Mouse (Mus musculus) gastrocnemius, postnatal 10 days (tissue): ENCODE measurements around the gene H2-M10.6. TPM values are rescaled to one million over a fixed set of nuclear protein-coding genes. Genes with fewer than 3 reads are reported as not detected.

ENCODE experiments used
- DNase-seq: peaks from one replicate; pipeline ENCODE4 v3.0.0; 2021; ENCODE audit warnings: mixed read lengths
- total RNA-seq, 2 experiments: library from RNA; stranded (reverse); gene quantifications; 2 replicates each; pipeline ENCODE4 v1.2.3; 2021

Gene H2-M10.6
- total RNA-seq, 2 experiments from 2014 or later, result not detected

GRCm38 (mm10) chr17:36840961-36841445 lies 29.0 kb downstream of the H2-M10.6 start:
- no peak for DNase-seq

DNA sequence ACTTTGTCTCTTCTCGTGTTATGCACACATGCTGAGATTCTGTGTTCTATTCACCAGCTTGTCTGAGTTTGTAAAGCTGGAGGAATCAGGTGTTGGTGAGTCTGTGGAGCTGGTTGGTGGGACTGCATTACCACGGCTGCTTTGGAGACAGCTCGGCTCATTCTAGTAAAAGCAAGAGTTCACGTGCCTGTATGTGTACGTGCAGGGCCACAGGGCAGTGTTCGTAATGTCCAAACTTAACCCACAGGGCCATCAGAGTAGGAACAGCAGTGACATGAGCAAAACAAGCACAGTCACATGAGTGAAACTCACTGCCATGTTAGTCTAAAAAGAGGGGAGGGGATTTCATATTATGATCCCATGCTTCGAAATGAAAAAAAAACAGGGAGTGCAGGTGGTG lies 31.7 kb downstream of the H2-M10.6 start:
- no peak for DNase-seq

GRCm38 (mm10) chr17:36844286-36844719 lies 32.3 kb downstream of the H2-M10.6 start:
- no peak for DNase-seq

- no peak for DNase-seq
These were observed 32.8 kb downstream of the H2-M10.6 start for GRCm38 (mm10) chr17:36844725-36845124.

- no peak for DNase-seq
These were observed 36.9 kb downstream of the H2-M10.6 start for GRCm38 (mm10) chr17:36848911-36849310.

DNA sequence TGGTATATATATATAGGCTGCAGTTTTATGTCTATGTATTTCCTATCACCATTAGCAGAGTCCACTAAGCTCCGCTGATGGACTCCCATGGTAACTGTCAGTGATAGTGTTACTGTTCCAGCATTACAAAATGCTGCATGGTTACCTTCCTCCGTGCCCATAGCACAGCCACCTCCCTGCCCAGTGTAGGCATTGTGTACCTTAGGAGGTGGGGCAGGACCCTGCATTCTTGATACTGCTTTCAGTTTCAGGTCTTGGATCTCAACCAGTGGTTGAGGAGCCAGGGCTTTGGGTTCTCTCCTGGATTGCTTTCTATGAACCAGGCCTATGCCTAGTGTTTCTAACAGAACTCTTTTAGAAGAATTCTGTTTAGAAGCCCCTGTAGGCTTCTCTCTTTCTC lies 38.0 kb downstream of the H2-M10.6 start:
- no peak for DNase-seq

DNA sequence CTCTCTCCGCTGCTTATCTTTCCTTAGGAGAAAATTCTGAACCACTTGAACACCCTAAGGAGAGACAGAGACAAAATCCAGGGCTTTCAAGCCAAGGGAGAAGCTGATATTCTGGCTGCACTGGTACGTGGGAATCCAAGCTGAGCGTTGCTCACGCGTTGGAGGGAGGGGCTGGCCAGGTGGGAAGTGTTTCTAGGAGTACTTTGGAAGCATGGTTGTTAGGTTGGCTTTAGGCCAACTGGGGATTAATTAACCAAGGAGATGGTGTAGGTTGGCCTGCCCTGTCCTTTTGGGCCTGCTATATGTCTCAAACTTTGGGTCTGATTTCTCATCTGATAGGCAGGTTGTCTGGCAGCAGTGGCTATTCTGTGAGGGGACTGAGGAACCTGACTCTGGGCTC lies 39.2 kb downstream of the H2-M10.6 start:
- DNase-seq, result no peak

- no peak for DNase-seq
These were observed 39.7 kb downstream of the H2-M10.6 start for GRCm38 (mm10) chr17:36851627-36852026.

- DNase-seq, result no peak
These were observed 43.5 kb downstream of the H2-M10.6 start for GRCm38 (mm10) chr17:36855484-36855883.

GRCm38 (mm10) chr17:36856236-36856635 lies 44.3 kb downstream of the H2-M10.6 start:
- no peak for DNase-seq

DNA sequence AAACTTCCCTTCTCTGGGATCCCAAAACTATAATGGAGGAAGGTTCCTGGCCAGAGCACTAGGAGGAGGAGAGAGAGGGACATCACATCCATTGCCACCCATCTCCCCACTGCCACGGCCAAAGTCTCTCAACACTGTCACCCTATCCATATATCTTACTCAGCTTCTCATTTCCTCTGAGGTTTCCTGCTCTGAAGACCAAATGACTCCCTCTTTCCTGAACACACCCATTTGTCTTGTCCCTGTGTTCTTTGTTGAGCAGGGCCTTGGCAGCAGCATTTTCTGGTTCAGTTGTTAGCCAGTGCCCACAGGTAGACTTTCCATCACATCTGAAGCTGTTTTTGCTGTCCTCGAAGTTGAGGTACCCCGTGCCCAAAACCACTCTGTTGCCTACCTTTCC lies 46.2 kb downstream of the H2-M10.6 start:
- no peak for DNase-seq

DNA sequence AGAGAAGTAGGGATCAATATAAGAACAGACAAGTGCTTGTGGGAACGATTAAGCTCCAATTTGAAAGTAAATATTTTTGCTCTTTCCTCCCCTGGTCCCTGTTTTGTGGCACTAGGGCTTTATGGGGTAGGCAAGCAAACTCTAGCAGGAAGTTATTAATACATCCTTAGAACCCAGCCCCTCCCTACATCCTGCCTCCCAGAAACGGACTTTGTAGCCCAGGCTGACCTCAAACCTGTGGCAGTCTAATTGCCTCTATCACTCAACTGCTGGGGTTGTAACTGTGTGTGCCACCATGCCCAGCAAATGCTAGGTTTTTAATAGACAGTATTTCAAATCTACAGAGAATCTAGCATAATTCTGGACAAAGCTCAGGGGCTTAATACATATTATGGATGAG lies 49.7 kb downstream of the H2-M10.6 start:
- no peak for DNase-seq

Other genes with a start within 250 kb of the H2-M10.6 start
- gene H2-M9, start 169.5 kb upstream of the H2-M10.6 start, total RNA-seq, result not detected
- not detected for gene H2-M1, start 140.0 kb upstream of the H2-M10.6 start, total RNA-seq
- not detected for gene H2-M10.5, start 39.3 kb upstream of the H2-M10.6 start, total RNA-seq
- gene Trim26, start 25.0 kb downstream of the H2-M10.6 start, total RNA-seq, result 10 to 100 TPM; 15.0 to 19.2 TPM
- not detected for gene Trim15, start 55.0 kb downstream of the H2-M10.6 start, total RNA-seq
- 1 to 10 TPM in 1 of 2 experiments, not detected in 1; 1.7 TPM for gene Trim10, start 57.4 kb downstream of the H2-M10.6 start, total RNA-seq
- not detected for gene Trim40, start 78.0 kb downstream of the H2-M10.6 start, total RNA-seq
- gene Trim31, start 85.9 kb downstream of the H2-M10.6 start, total RNA-seq, result not detected
- gene Rnf39, start 130.7 kb downstream of the H2-M10.6 start, total RNA-seq, result under 1 TPM in 1 of 2 experiments, not detected in 1; 0.47 TPM
- gene Ppp1r11, start 139.6 kb downstream of the H2-M10.6 start, total RNA-seq, result 10 to 100 TPM; 62.6 to 63.5 TPM
- 10 to 100 TPM; 19.6 to 23.2 TPM for gene Znrd1, start 146.4 kb downstream of the H2-M10.6 start, total RNA-seq
- 1 to 10 TPM; 7.5 to 9.4 TPM for gene Znrd1as, start 146.4 kb downstream of the H2-M10.6 start, total RNA-seq
- gene 2410137M14Rik, start 169.1 kb downstream of the H2-M10.6 start, total RNA-seq, result not detected
- gene H2-M5, start 177.4 kb downstream of the H2-M10.6 start, total RNA-seq, result under 1 TPM in 1 of 2 experiments, not detected in 1; 0.18 TPM
- 1 to 10 TPM; 1.9 to 4.5 TPM for gene Zfp57, start 189.0 kb downstream of the H2-M10.6 start, total RNA-seq
- gene Mog, start 211.2 kb downstream of the H2-M10.6 start, total RNA-seq, result not detected
- gene Gabbr1, start 233.8 kb downstream of the H2-M10.6 start, total RNA-seq, result 10 to 100 TPM; 12.8 to 20.1 TPM